In genomic region chr6:126162351-126162758, GRCm38 (mm10) we compare ENCODE assay signal across 9 mouse cellular contexts. TPM values are rescaled to one million over a fixed set of nuclear protein-coding genes. Genes with fewer than 3 reads are reported as not detected.
DNase-seq lines count a peak whose midpoint lies in the region; ATAC-seq and TF ChIP-seq lines count a peak whose summit lies in the region.
"Had no signal": no experiment of that assay in that cellular context is flagged by ENCODE, and none has a peak within 500 bp of the region (broad histone marks: within the 10 kb centered on the region; RNA-seq: fewer than 3 reads in every experiment).

No protein-coding gene starts in this region.

- peaks cover 3% of the 10 kb centered on the region for H3K4me1 ChIP-seq in lung, adult 2 months (ENCODE audit: control insufficient read depth, insufficient read depth, low read length)
- H3K4me1 ChIP-seq in heart, postnatal 0 days (ENCODE audit: control insufficient read depth, insufficient read depth): peaks cover 40% of the 10 kb centered on the region
- peaks cover 24% of the 10 kb centered on the region for H3K4me1 ChIP-seq in neural tube, embryonic 14.5 days (ENCODE audit: control insufficient read depth, insufficient read depth, low read length)

- peak overlapping the region; percentile 69 for H3K27ac ChIP-seq in heart, postnatal 0 days (ENCODE audit: low read depth)
- H3K27ac ChIP-seq in neural tube, embryonic 14.5 days (ENCODE audit: low read depth, low read length): no peak overlapping the region

- no peak for TF ChIP-seq CTCF in lung, adult 2 months (IDR thresholded peaks at IDR 0.05; ENCODE audit: insufficient read depth, low read length)
- no peak for TF ChIP-seq CTCF in heart, postnatal 0 days (IDR thresholded peaks at IDR 0.05; ENCODE audit: low read depth)

- intact Hi-C loops in left cerebral cortex, postnatal 36 days (cut with DNase I): loop anchor here (5.0 to 10.0 kb wide), 2 partner anchors 65 to 312 kb away; no protein-coding TSS in a partner anchor

- 0 out of 2 replicates have a peak, but pooled peaks have one; percentile 10 for ATAC-seq in heart, postnatal 0 days (ENCODE audit: insufficient read depth, low read depth)
- ATAC-seq in neural tube, embryonic 14.5 days (ENCODE audit: low read depth): no peak; the same call in 1 of the 2 replicates

- peaks cover 17% of the 10 kb centered on the region for H3K27me3 ChIP-seq in heart, postnatal 0 days (ENCODE audit: control insufficient read depth, insufficient read depth, low read length)
- peaks cover 45% of the 10 kb centered on the region for H3K27me3 ChIP-seq in neural tube, embryonic 14.5 days (ENCODE audit: control insufficient read depth, insufficient read depth, low read length)

- H3K9me3 ChIP-seq in heart, postnatal 0 days (replicated peaks; ENCODE audit: control insufficient read depth, low read length): no peaks in the 10 kb centered on the region
- H3K9me3 ChIP-seq in neural tube, embryonic 14.5 days (ENCODE audit: control insufficient read depth, low read length): peaks cover 6% of the 10 kb centered on the region; the same call in 1 of the 2 replicates

- peak; percentile 17 for DNase-seq in lung, adult 2 months
- DNase-seq in lung, postnatal 4 days: no peak
- DNase-seq in embryo, embryonic 9.5 days (ENCODE audit: extremely low spot score): peak; percentile 59
- DNase-seq in heart, postnatal 0 days (ENCODE audit: low spot score): no peak
- peak; percentile 36 to 49 for DNase-seq in left cerebral cortex, postnatal 36 days (ENCODE audit: low spot score in 2 of 2)
- DNase-seq in natural killer cell, adult 2 months (ENCODE audit: low spot score in 2 of 2): no peak
- DNase-seq in B cell, adult 2 months: no peak

- no peak for TF ChIP-seq POLR2A in lung, adult 2 months (IDR thresholded peaks at IDR 0.05; ENCODE audit: borderline replicate concordance, extremely low read depth, low read depth, low read length)

- peak overlapping the region; percentile 67 for H3K4me2 ChIP-seq in heart, postnatal 0 days (ENCODE audit: low read depth, low read length)
- peak overlapping the region; percentile 57 for H3K4me2 ChIP-seq in neural tube, embryonic 14.5 days (ENCODE audit: low read depth, low read length)

- no peaks in the 10 kb centered on the region for H3K36me3 ChIP-seq in heart, postnatal 0 days (replicated peaks; ENCODE audit: control insufficient read depth, insufficient read depth, low read length)
- no peaks in the 10 kb centered on the region for H3K36me3 ChIP-seq in neural tube, embryonic 14.5 days (ENCODE audit: control insufficient read depth, insufficient read depth, low read length)

- no peak for TF ChIP-seq EP300 in heart, postnatal 0 days (IDR thresholded peaks at IDR 0.05; ENCODE audit: low read depth)

- 12% methylated on average over 10 of the region's 10 CpGs for WGBS in lung, adult 2 months
- WGBS in heart, postnatal 0 days: 9% methylated on average over 10 of the region's 10 CpGs
- WGBS in neural tube, embryonic 14.5 days: 5% methylated on average over 9 of the region's 10 CpGs

- no peak overlapping the region for H3K4me3 ChIP-seq in lung, adult 2 months (replicated peaks; ENCODE audit: extremely low read depth, low read depth, low read length)
- H3K4me3 ChIP-seq in heart, postnatal 0 days (ENCODE audit: low read depth, low read length): peak overlapping the region; percentile 53
- peak overlapping the region; percentile 28; the same call in 1 of the 2 replicates for H3K4me3 ChIP-seq in neural tube, embryonic 14.5 days (ENCODE audit: low read depth, low read length)

- peak overlapping the region; percentile 48; the same call in 1 of the 2 replicates for H3K9ac ChIP-seq in heart, postnatal 0 days (replicated peaks; ENCODE audit: low read depth, low read length)
- H3K9ac ChIP-seq in neural tube, embryonic 14.5 days (replicated peaks; ENCODE audit: low read depth, low read length): no peak overlapping the region

RNA-seq across cellular contexts. Expression of gene Ntf3, which starts 4.4 kb away (rescaled TPM):
- 1.5 and 1.7 TPM in 2 replicates for polyA plus RNA-seq in lung, adult 2 months (2012; rRNA removed)
- total RNA-seq in heart, postnatal 0 days (2014; rRNA removed; ENCODE audit: low replicate concordance): 5.2 and 8.3 TPM in 2 replicates
- 5.5 and 6.1 TPM in 2 replicates for polyA plus RNA-seq in heart, postnatal 0 days (2015; fragmentation: Nextera tagmentation; extraction: Ambion mirVana)
- 1 to 10 TPM; 2.0 to 2.2 TPM for total RNA-seq in left cerebral cortex, postnatal 36 days (2021)
- polyA plus RNA-seq in neural tube, embryonic 14.5 days (2014; fragmentation: Nextera tagmentation; extraction: Ambion mirVana): 6.4 and 7.5 TPM in 2 replicates
- total RNA-seq: neutrophil, adult 5-6 weeks had no signal

Comparison
In these comparisons a context has a peak if more than half of its experiments do, and no peak if none do; other contexts are left out.
1. DNase-seq: peak in lung, adult 2 months (single experiment), embryo, embryonic 9.5 days (single experiment) and left cerebral cortex, postnatal 36 days (2 of 2); none in lung, postnatal 4 days (0 of 2), heart, postnatal 0 days (single experiment), natural killer cell, adult 2 months (0 of 2) and B cell, adult 2 months (0 of 2).